Mouse (Mus musculus) midbrain, embryonic 11.5 days (tissue): Measurements from ENCODE around the gene Myl4. TPM values are rescaled to one million over a fixed set of nuclear protein-coding genes. Genes with fewer than 3 reads are reported as not detected.

Experiments
- ATAC-seq: fragments of 200-750 bp; cut with Nextera tagmentation; 2 replicates; pipeline ENCODE4 v1.8.0; 2017; ENCODE audit warnings: moderate TSS enrichment, moderate library complexity; ENCODE audit not compliant: low FRiP score
- DNase-seq: peaks from one replicate; pipeline ENCODE4 v3.0.0; 2015; ENCODE audit warnings: low spot score; ENCODE audit errors: missing footprints
- H3K27ac ChIP-seq: fragments of 300-500 bp; sonication (generic); 2 replicates; pipeline ENCODE4 v1.5.1; 2014; ENCODE audit warnings: low read depth, low read length
- H3K27me3 ChIP-seq: fragments of 300-500 bp; sonication (generic); 2 replicates; pipeline ENCODE4 v1.6.1; 2014; ENCODE audit warnings: mild to moderate bottlenecking, low read length, moderate library complexity, mixed read lengths; ENCODE audit not compliant: control insufficient read depth, insufficient read depth
- H3K36me3 ChIP-seq: fragments of 300-500 bp; sonication (generic); 2 replicates; pipeline ENCODE4 v1.6.1; 2014; ENCODE audit warnings: mild to moderate bottlenecking, low read length, moderate library complexity, mixed read lengths; ENCODE audit not compliant: control insufficient read depth, insufficient read depth
- H3K4me1 ChIP-seq: fragments of 300-500 bp; sonication (generic); 2 replicates; pipeline ENCODE4 v1.6.1; 2014; ENCODE audit warnings: low read length; ENCODE audit not compliant: control insufficient read depth, insufficient read depth
- H3K4me2 ChIP-seq: fragments of 300-500 bp; sonication (generic); 2 replicates; pipeline ENCODE4 v1.6.1; 2014; ENCODE audit warnings: mild to moderate bottlenecking, moderate library complexity
- H3K4me3 ChIP-seq: fragments of 300-500 bp; sonication (generic); 2 replicates; pipeline ENCODE4 v1.5.1; 2014; ENCODE audit warnings: low read depth, low read length
- H3K9ac ChIP-seq: fragments of 300-500 bp; sonication (generic); 2 replicates; pipeline ENCODE4 v1.6.1; 2014; ENCODE audit warnings: low read length
- H3K9me3 ChIP-seq: fragments of 300-500 bp; sonication (generic); 2 replicates; pipeline ENCODE4 v1.6.1; 2016; ENCODE audit warnings: low read length; ENCODE audit not compliant: control insufficient read depth
- whole genome bisulfite sequencing: fragments of 180-500 bp; shearing (Covaris S2); extraction: QIAGEN DNeasy Blood & Tissue Kit; methylation state at CpG from one replicate; pipeline ENCODE4 v1.1.7; 2014; 5-methylcytosine and 5-hydroxymethylcytosine counted together
- polyA plus RNA-seq: library from polyadenylated mRNA; unstranded; fragments of >200 nt; fragmentation: Nextera tagmentation; extraction: Ambion mirVana; gene quantifications from 2 replicates; pipeline ENCODE4 v1.2.1, GENCODE M21; 2014

Myl4 gene
- polyA plus RNA-seq, 1 experiment from 2014 or later, result 1.1 TPM

- 90% methylated on average over 9 of the region's 9 CpGs for WGBS
Observed at GRCm38 (mm10) chr11:104579084-104579483, 28.6 kb downstream of the Myl4 start.

GRCm38 (mm10) chr11:104579575-104579974 is 29.1 kb downstream of the Myl4 start:
- no peaks in the 10 kb centered on the region for H3K9me3 ChIP-seq
- no peak overlapping the region for H3K4me2 ChIP-seq
- ATAC-seq (no peak), DNase-seq (no peak)
- H3K36me3 ChIP-seq, result no peaks in the 10 kb centered on the region
- 92% methylated on average over 8 of the region's 8 CpGs for WGBS
- H3K4me3 ChIP-seq, result no peak overlapping the region
- H3K27me3 ChIP-seq, result no peaks in the 10 kb centered on the region
- H3K9ac ChIP-seq, result no peak overlapping the region
- no peaks in the 10 kb centered on the region for H3K4me1 ChIP-seq
- H3K27ac ChIP-seq, result no peak overlapping the region

More at GRCm38 (mm10) chr11:104579084-104579483, 28.6 kb downstream of the Myl4 start:
- H3K4me3 ChIP-seq, result no peak overlapping the region
- no peak overlapping the region for H3K4me2 ChIP-seq
- no peaks in the 10 kb centered on the region for H3K9me3 ChIP-seq
- ATAC-seq (no peak), DNase-seq (no peak)
- H3K4me1 ChIP-seq, result no peaks in the 10 kb centered on the region
- H3K27ac ChIP-seq, result no peak overlapping the region
- no peaks in the 10 kb centered on the region for H3K27me3 ChIP-seq
- H3K9ac ChIP-seq, result no peak overlapping the region
- no peaks in the 10 kb centered on the region for H3K36me3 ChIP-seq

GRCm38 (mm10) chr11:104580091-104580490 is 29.6 kb downstream of the Myl4 start:
- no peaks in the 10 kb centered on the region for H3K4me1 ChIP-seq
- 82% methylated on average over 6 of the region's 6 CpGs for WGBS
- ATAC-seq, result no peak
- no peak for DNase-seq
- no peak overlapping the region for H3K9ac ChIP-seq
- no peaks in the 10 kb centered on the region for H3K9me3 ChIP-seq
- no peak overlapping the region for H3K4me2 ChIP-seq
- H3K4me3 ChIP-seq, result no peak overlapping the region
- H3K27me3 ChIP-seq, result no peaks in the 10 kb centered on the region
- H3K36me3 ChIP-seq, result no peaks in the 10 kb centered on the region
- H3K27ac ChIP-seq, result no peak overlapping the region

- Histone ChIP-seq H3K36me3 (no peaks in the 10 kb centered on the region), H3K9me3 (no peaks in the 10 kb centered on the region), H3K4me3 (no peak overlapping the region), H3K27ac (no peak overlapping the region), H3K4me2 (no peak overlapping the region), H3K27me3 (no peaks in the 10 kb centered on the region), H3K9ac (no peak overlapping the region), H3K4me1 (no peaks in the 10 kb centered on the region)
- DNase-seq, result no peak
- 94% methylated on average over 5 of the region's 5 CpGs for WGBS
- no peak for ATAC-seq
Observed at GRCm38 (mm10) chr11:104580606-104581005, 30.1 kb downstream of the Myl4 start.

GRCm38 (mm10) chr11:104581446-104582307 is 31.2 kb downstream of the Myl4 start:
- H3K27ac ChIP-seq, result no peak overlapping the region
- H3K4me3 ChIP-seq, result no peak overlapping the region
- 72% methylated on average over 18 of the region's 18 CpGs for WGBS
- H3K9me3 ChIP-seq, result no peaks in the 10 kb centered on the region
- DNase-seq (no peak), ATAC-seq (no peak)
- no peaks in the 10 kb centered on the region for H3K27me3 ChIP-seq
- no peak overlapping the region for H3K4me2 ChIP-seq
- H3K4me1 ChIP-seq, result no peaks in the 10 kb centered on the region
- H3K36me3 ChIP-seq, result no peaks in the 10 kb centered on the region
- H3K9ac ChIP-seq, result no peak overlapping the region

GRCm38 (mm10) chr11:104582308-104582606 is 31.8 kb downstream of the Myl4 start:
- Histone ChIP-seq H3K36me3 (no peaks in the 10 kb centered on the region), H3K9me3 (no peaks in the 10 kb centered on the region), H3K27me3 (no peaks in the 10 kb centered on the region), H3K4me3 (no peak overlapping the region), H3K4me1 (no peaks in the 10 kb centered on the region), H3K4me2 (no peak overlapping the region), H3K27ac (no peak overlapping the region), H3K9ac (no peak overlapping the region)
- ATAC-seq (no peak), DNase-seq (no peak)
- WGBS, result 91% methylated on average over 2 of the region's 2 CpGs

GRCm38 (mm10) chr11:104582630-104583364 is 32.3 kb downstream of the Myl4 start:
- Histone ChIP-seq H3K4me2 (no peak overlapping the region), H3K4me3 (no peak overlapping the region), H3K27ac (no peak overlapping the region), H3K4me1 (no peaks in the 10 kb centered on the region), H3K36me3 (no peaks in the 10 kb centered on the region), H3K9me3 (no peaks in the 10 kb centered on the region), H3K9ac (no peak overlapping the region), H3K27me3 (no peaks in the 10 kb centered on the region)
- WGBS, result 60% methylated on average over 13 of the region's 13 CpGs
- no peak for DNase-seq
- no peak for ATAC-seq

- no peaks in the 10 kb centered on the region for H3K27me3 ChIP-seq
- no peak overlapping the region for H3K27ac ChIP-seq
- no peak for ATAC-seq
- H3K4me2 ChIP-seq, result no peak overlapping the region
- H3K4me1 ChIP-seq, result no peaks in the 10 kb centered on the region
- DNase-seq, result no peak
- H3K4me3 ChIP-seq, result no peak overlapping the region
- no peak overlapping the region for H3K9ac ChIP-seq
- WGBS, result 79% methylated on average over 5 of the region's 5 CpGs
- no peaks in the 10 kb centered on the region for H3K36me3 ChIP-seq
- H3K9me3 ChIP-seq, result no peaks in the 10 kb centered on the region
Observed at GRCm38 (mm10) chr11:104585495-104585894, 35.0 kb downstream of the Myl4 start.

- no peaks in the 10 kb centered on the region for H3K27me3 ChIP-seq
- no peaks in the 10 kb centered on the region for H3K36me3 ChIP-seq
- H3K9me3 ChIP-seq, result no peaks in the 10 kb centered on the region
- H3K4me2 ChIP-seq, result no peak overlapping the region
- ATAC-seq (no peak), DNase-seq (no peak)
- H3K9ac ChIP-seq, result no peak overlapping the region
- H3K27ac ChIP-seq, result no peak overlapping the region
- H3K4me1 ChIP-seq, result no peaks in the 10 kb centered on the region
- 94% methylated on average over 9 of the region's 9 CpGs for WGBS
- H3K4me3 ChIP-seq, result no peak overlapping the region
Observed at GRCm38 (mm10) chr11:104587904-104588303, 37.4 kb downstream of the Myl4 start.
